Mouse (Mus musculus) liver, embryonic 13.5 days (tissue): Measurements from ENCODE around the gene Fyb2. TPM values are rescaled to one million over a fixed set of nuclear protein-coding genes. Genes with fewer than 3 reads are reported as not detected.

Experiments used
- ATAC-seq: fragments of 200-750 bp; cut with Nextera tagmentation; 2 replicates; pipeline ENCODE4 v1.8.0; 2017; ENCODE audit warnings: low read depth, mild to moderate bottlenecking, moderate number of reproducible peaks, moderate library complexity
- DNase-seq: peaks from one replicate; pipeline ENCODE4 v3.0.0; 2022
- H3K27ac ChIP-seq: fragments of 300-500 bp; sonication (generic); 2 replicates; pipeline ENCODE4 v1.5.1; 2015; ENCODE audit warnings: moderate library complexity, mild to moderate bottlenecking, inconsistent platforms
- H3K27me3 ChIP-seq: fragments of 300-500 bp; sonication (generic); 2 replicates; pipeline ENCODE4 v1.6.1; 2015; ENCODE audit warnings: mild to moderate bottlenecking, inconsistent platforms
- H3K36me3 ChIP-seq: fragments of 300-500 bp; sonication (generic); 2 replicates; pipeline ENCODE4 v1.6.1; 2015; ENCODE audit warnings: mild to moderate bottlenecking, inconsistent platforms
- H3K4me1 ChIP-seq: fragments of 300-500 bp; sonication (generic); replicated peaks from 2 replicates; pipeline ENCODE4 v1.6.1; 2015; ENCODE audit warnings: inconsistent platforms
- H3K4me2 ChIP-seq: fragments of 300-500 bp; sonication (generic); 2 replicates; pipeline ENCODE4 v1.6.1; 2015; ENCODE audit warnings: inconsistent platforms, mild to moderate bottlenecking, moderate library complexity
- H3K4me3 ChIP-seq: fragments of 300-500 bp; sonication (generic); replicated peaks from 2 replicates; pipeline ENCODE4 v1.5.1; 2015; ENCODE audit warnings: mild to moderate bottlenecking, inconsistent platforms
- H3K9ac ChIP-seq: fragments of 300-500 bp; sonication (generic); 2 replicates; pipeline ENCODE4 v1.6.1; 2015; ENCODE audit warnings: mild to moderate bottlenecking, inconsistent platforms
- H3K9me3 ChIP-seq: fragments of 300-500 bp; sonication (generic); replicated peaks from 2 replicates; pipeline ENCODE4 v1.6.1; 2016; ENCODE audit warnings: inconsistent platforms
- WGBS: fragments of 180-500 bp; shearing (Covaris S2); methylation state at CpG from one replicate; pipeline ENCODE4 v1.1.7; 2015; ENCODE audit not compliant: insufficient replicate concordance; 5-methylcytosine and 5-hydroxymethylcytosine counted together
- polyA plus RNA-seq: library from polyadenylated mRNA; unstranded; fragments of >200 nt; fragmentation: Nextera tagmentation; extraction: Ambion mirVana; gene quantifications from 2 replicates; pipeline ENCODE4 v1.2.1, GENCODE M21; 2015

Fyb2 gene
- polyA plus RNA-seq, result 0.07 and 0.08 TPM in 2 replicates

DNA sequence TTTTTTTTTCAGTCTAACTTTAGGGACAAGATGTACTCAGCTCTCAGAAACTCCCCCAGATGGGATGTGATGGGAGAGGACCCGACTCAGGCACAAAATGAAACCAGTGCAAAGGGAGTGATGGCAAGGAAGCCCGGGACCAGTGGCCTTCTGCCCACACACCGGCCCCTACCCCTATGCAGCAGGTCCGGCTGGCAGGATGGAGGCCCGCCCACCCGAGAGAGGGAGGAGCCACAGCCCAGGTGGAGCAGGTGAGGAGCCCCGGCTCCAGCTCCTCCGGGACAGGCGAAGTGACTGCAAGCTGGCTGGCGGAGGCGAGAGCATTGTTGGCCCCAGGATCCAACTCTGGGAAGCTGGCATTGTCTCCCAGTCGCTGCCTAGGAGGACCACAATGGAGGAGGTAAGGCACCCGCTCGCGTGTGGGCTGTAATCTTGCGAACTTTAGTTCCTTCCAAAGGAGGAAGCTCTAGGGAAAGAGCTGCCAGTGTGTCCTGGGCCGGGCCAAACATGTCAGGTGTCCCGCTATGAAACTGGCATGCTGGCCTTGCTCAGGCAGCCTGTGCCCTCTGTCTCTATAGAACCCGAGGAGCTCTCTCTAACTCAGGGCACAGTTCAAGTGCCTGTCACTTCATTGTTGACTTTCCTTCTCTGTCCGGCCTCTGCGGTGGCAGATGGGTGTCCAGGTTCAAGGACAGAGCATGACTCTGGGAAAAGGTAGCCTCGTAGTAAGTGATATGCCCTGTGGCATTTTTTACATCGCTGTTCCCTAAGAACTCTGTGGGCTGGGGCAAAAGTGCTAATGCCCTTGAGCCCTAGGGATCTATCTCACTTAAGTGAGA, at the start of gene Fyb2:
Fyb2 (plus strand) TSS at position 166 of the 839 bp plus-strand sequence.
- ATAC-seq, result no peak; the same call in 1 of the 2 replicates
- DNase-seq, result no peak
- H3K9me3 ChIP-seq, result no peaks in the 10 kb centered on the region
- peak within 1 kb of the TSS; percentile 19 for H3K4me3 ChIP-seq
- 23% methylated on average over 23 of the region's 23 CpGs for WGBS
- no peaks in the 10 kb centered on the region for H3K36me3 ChIP-seq
- no peaks in the 10 kb centered on the region for H3K4me1 ChIP-seq
- H3K27ac ChIP-seq, result no peak within 1 kb of the TSS
- no peak within 1 kb of the TSS for H3K9ac ChIP-seq
- no peaks in the 10 kb centered on the region for H3K27me3 ChIP-seq
- H3K4me2 ChIP-seq, result peak within 1 kb of the TSS; percentile 51

DNA sequence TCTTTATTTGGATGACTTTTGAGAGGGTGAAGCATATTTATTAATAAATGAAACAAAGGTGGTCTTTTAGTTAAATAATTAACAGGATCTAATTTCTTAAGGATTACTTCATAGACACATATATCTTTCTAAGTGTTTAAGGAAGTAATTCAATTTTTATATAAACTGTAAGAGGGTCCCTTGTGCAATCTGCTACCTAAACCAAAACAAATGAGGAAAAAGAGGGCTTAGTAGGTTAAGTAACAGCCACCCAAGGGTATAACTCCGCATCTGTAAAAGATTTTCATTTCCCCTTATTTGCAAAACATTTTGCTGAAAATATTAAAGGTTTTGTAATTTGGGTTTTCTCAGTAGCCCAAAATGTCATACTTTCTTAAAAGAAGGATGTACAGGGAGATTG, 48.9 kb upstream of the Fyb2 start:
- Histone ChIP-seq H3K9me3 (no peaks in the 10 kb centered on the region), H3K27ac (no peak overlapping the region), H3K9ac (no peak overlapping the region), H3K27me3 (no peaks in the 10 kb centered on the region), H3K36me3 (0 out of 2 replicates have a peak, but pooled peaks cover 3% of the 10 kb centered on the region), H3K4me2 (no peak overlapping the region), H3K4me1 (no peaks in the 10 kb centered on the region), H3K4me3 (no peak overlapping the region)
- ATAC-seq, result no peak
- DNase-seq, result no peak
- 68% methylated on average over 1 of the region's 1 CpGs for WGBS

DNA sequence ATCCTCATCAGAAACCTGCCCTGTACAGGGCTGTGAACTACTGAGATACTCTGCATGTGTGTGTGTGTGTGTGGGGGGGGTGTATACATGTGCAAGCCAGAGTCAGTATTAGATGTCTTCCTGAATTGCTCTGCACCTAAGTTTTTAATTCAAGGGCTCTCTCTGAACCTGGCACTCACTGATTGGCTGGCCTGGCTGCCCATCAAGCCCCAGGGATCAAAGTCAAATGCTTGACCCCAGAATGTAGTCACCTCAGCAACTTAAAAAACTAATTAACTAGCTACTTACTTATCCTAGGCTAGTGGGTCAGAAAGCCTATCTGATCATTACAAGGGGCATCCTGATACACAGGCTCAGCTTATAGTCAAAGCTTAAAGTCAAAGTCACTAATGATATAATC, 43.7 kb upstream of the Fyb2 start:
- Histone ChIP-seq H3K9ac (no peak overlapping the region), H3K27ac (no peak overlapping the region), H3K4me2 (no peak overlapping the region), H3K36me3 (no peaks in the 10 kb centered on the region), H3K4me3 (no peak overlapping the region), H3K27me3 (no peaks in the 10 kb centered on the region), H3K4me1 (no peaks in the 10 kb centered on the region), H3K9me3 (no peaks in the 10 kb centered on the region)
- DNase-seq, result no peak
- ATAC-seq, result no peak

DNA sequence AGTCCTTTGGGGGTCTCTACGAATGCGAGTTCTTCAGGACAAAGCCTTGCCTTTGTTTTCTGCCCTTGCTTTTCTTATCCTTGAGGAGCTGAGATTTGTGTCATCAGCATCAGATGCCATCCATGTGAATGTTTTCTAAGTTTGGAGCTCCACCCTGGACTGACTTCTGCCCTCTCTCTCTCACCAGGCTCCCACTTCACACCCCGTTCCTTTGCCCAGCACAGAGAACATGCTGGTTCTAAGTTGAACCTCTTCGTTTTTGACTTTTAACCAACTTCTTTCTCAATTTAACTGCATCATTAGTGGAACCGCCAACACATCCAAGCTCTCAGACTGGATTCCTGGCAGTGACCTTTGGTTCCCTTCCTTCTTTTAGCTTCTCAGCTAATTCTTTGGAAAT, 43.1 kb upstream of the Fyb2 start:
- Histone ChIP-seq H3K36me3 (no peaks in the 10 kb centered on the region), H3K27me3 (no peaks in the 10 kb centered on the region), H3K27ac (no peak overlapping the region), H3K9me3 (no peaks in the 10 kb centered on the region), H3K9ac (no peak overlapping the region), H3K4me2 (no peak overlapping the region), H3K4me3 (no peak overlapping the region), H3K4me1 (no peaks in the 10 kb centered on the region)
- 64% methylated on average over 5 of the region's 5 CpGs for WGBS
- DNase-seq (no peak), ATAC-seq (no peak)

DNA sequence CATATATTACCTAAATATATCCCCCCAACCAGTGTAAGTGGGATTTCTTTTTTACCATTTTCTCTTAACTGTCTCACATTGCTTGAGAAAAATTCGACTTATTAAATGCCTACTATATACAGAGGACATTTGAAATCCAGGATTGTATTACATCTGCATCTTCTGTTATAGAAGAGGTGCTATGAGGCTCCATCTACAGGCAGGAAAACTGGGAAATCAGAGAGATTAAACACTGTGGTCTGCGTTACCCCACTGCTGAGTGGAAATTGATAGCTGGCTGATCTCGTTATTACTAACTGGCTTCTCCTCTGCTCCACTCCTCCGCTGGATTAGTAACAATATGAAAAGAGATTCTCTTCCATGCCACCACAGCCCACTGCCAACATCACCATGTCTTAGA, 37.4 kb upstream of the Fyb2 start:
- H3K4me1 ChIP-seq, result no peaks in the 10 kb centered on the region
- H3K27me3 ChIP-seq, result no peaks in the 10 kb centered on the region
- H3K36me3 ChIP-seq, result no peaks in the 10 kb centered on the region
- no peak for DNase-seq
- H3K4me2 ChIP-seq, result no peak overlapping the region
- H3K27ac ChIP-seq, result no peak overlapping the region
- H3K9ac ChIP-seq, result peak overlapping the region; percentile 17; the same call in 1 of the 2 replicates
- WGBS, result 44% methylated on average over 4 of the region's 4 CpGs
- no peaks in the 10 kb centered on the region for H3K9me3 ChIP-seq
- peak overlapping the region; percentile 44 for H3K4me3 ChIP-seq
- ATAC-seq, result no peak

DNA sequence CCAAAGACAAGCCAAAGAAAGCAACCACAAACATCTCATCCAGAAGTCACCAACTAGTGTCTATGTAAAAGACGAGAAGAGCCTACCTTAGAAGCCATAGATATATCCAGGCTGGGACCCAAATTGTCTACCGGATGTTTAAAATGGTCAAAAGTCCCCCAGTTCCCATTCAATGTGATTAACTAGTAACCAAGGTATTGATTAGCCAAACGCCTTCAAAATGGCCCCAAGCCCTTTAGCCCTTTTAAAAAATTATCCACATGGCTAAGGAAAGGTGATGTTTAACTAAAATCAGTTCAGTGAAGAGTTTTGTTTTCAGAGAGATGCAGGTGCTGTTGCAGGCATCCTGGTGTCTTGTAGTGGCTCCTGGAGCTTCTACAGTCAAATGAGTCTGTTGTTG, 36.9 kb upstream of the Fyb2 start, which contains the start of gene C8a:
C8a (minus strand) TSS at position 76 of the 400 bp plus-strand sequence.
- 36% methylated on average over 3 of the region's 3 CpGs for WGBS
- Histone ChIP-seq H3K4me1 (no peaks in the 10 kb centered on the region), H3K27ac (peak within 1 kb of the TSS; percentile 55; the same call in 1 of the 2 replicates), H3K27me3 (no peaks in the 10 kb centered on the region), H3K9me3 (no peaks in the 10 kb centered on the region), H3K4me3 (peak within 1 kb of the TSS; percentile 44), H3K4me2 (peak within 1 kb of the TSS; percentile 29; the same call in 1 of the 2 replicates), H3K36me3 (no peaks in the 10 kb centered on the region), H3K9ac (peak within 1 kb of the TSS; percentile 17; the same call in 1 of the 2 replicates)
- no peak for DNase-seq
- no peak for ATAC-seq

DNA sequence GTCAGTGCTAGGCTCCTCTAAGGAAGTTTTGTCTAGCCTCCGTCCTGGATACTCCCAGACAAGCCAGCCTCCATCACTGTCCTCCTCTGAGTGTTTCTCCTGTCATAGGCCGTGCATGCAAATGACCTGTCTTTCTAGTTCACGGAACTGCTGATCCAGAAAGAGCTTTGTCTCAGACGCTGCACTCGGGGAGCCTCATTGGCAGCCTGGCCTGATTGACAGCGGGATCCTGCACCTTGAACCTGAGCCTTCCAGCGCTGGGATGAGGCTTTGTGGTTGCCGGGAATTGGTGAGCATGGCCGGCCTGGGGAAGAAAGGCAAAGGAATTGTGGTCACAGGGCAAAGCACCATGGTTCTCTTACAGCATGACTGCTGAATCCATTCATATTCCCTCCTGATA, 25.8 kb upstream of the Fyb2 start:
- WGBS, result 54% methylated on average over 9 of the region's 9 CpGs

DNA sequence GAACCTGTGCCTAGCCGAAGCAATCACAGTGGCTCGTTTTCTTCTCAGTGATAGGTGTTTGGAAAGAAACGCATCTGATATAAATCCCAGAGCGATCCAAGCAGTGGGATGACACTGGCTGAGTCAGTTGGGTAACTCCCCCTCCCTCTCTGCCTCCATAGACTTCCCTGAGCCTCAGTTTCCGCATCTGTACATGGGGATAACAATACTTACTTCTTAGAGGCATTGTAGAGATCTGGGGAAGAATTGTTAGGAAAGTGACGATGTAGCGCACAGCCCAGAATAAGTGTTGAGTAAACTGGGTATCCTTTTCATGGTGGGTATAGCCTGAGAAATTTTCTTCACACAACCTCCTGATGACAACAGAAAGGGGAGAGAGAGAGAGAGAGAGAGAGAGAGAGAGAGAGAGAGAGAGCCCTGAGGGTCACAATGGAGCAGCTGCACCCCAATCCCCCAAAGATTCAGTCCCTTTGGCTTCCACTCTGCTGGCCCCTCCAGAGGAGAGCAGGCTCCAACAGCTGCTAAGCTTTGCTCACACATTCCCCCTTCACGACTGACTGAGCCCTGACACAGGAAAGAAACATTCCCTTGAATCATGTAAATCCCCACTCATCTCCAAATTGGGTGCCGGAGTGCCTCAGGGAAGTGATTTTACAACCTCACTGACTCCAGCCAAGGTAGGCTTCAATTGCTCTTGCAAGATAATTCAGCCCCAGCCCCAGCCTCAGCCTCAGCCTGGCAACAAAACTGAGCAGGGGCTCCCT, 24.6 kb upstream of the Fyb2 start:
- no peak overlapping the region for H3K27ac ChIP-seq
- no peaks in the 10 kb centered on the region for H3K4me1 ChIP-seq
- ATAC-seq (no peak), DNase-seq (no peak)
- H3K4me2 ChIP-seq, result no peak overlapping the region
- H3K4me3 ChIP-seq, result no peak overlapping the region
- no peaks in the 10 kb centered on the region for H3K27me3 ChIP-seq
- 60% methylated on average over 9 of the region's 9 CpGs for WGBS
- no peaks in the 10 kb centered on the region for H3K36me3 ChIP-seq
- no peak overlapping the region for H3K9ac ChIP-seq
- no peaks in the 10 kb centered on the region for H3K9me3 ChIP-seq

More for the DNA sequence above, 25.8 kb upstream of the Fyb2 start:
- Histone ChIP-seq H3K4me1 (no peaks in the 10 kb centered on the region), H3K36me3 (no peaks in the 10 kb centered on the region), H3K4me3 (no peak overlapping the region), H3K4me2 (no peak overlapping the region), H3K9me3 (no peaks in the 10 kb centered on the region), H3K27ac (no peak overlapping the region), H3K9ac (no peak overlapping the region), H3K27me3 (no peaks in the 10 kb centered on the region)
- DNase-seq, result no peak
- ATAC-seq, result no peak

DNA sequence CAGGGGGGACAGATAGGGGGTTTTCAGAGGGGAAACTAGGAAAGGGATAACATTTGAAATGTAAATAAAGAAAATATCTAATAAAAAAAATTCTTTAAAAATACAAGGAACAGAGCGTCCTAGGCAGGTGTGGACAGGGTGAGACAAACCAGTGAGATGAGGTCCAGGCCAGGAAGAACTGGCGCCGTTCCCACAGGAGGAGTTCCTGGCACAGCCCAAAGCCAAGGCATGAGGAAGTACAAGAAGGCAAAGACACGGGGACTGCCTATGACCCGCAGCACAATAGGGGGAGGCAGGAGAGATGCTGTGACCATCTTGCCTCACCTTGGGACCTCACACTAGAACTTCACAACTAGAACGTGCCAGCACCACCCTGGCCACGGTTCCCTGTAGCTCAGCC, 21.5 kb upstream of the Fyb2 start:
- Histone ChIP-seq H3K9ac (no peak overlapping the region), H3K27me3 (no peaks in the 10 kb centered on the region), H3K27ac (no peak overlapping the region), H3K4me3 (no peak overlapping the region), H3K9me3 (no peaks in the 10 kb centered on the region), H3K36me3 (no peaks in the 10 kb centered on the region), H3K4me2 (no peak overlapping the region), H3K4me1 (no peaks in the 10 kb centered on the region)
- WGBS, result 62% methylated on average over 7 of the region's 7 CpGs
- DNase-seq (no peak), ATAC-seq (no peak)

DNA sequence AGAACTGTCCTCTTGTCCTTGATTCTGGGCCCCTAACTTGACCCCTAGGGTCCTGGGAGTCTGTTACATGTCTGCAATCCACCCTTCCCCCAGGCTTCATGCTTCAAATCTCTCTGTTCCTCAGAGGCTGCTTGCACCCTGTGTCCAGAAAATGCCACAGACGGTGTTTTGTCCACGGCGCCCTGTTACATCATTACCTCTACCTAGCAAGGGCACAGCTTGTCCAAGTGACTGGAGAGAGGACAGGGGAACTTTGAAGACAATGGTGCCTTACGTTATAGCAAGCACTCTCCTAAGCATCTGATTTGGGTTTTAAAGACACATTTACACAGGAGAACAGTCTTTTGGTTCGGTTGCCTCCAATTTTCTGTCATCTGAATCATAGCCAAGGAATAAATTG, 19.7 kb upstream of the Fyb2 start:
- 67% methylated on average over 5 of the region's 5 CpGs for WGBS
- Histone ChIP-seq H3K27me3 (no peaks in the 10 kb centered on the region), H3K4me1 (no peaks in the 10 kb centered on the region), H3K36me3 (no peaks in the 10 kb centered on the region), H3K27ac (no peak overlapping the region), H3K9ac (no peak overlapping the region), H3K9me3 (no peaks in the 10 kb centered on the region), H3K4me2 (no peak overlapping the region), H3K4me3 (no peak overlapping the region)
- ATAC-seq, result no peak
- no peak for DNase-seq

DNA sequence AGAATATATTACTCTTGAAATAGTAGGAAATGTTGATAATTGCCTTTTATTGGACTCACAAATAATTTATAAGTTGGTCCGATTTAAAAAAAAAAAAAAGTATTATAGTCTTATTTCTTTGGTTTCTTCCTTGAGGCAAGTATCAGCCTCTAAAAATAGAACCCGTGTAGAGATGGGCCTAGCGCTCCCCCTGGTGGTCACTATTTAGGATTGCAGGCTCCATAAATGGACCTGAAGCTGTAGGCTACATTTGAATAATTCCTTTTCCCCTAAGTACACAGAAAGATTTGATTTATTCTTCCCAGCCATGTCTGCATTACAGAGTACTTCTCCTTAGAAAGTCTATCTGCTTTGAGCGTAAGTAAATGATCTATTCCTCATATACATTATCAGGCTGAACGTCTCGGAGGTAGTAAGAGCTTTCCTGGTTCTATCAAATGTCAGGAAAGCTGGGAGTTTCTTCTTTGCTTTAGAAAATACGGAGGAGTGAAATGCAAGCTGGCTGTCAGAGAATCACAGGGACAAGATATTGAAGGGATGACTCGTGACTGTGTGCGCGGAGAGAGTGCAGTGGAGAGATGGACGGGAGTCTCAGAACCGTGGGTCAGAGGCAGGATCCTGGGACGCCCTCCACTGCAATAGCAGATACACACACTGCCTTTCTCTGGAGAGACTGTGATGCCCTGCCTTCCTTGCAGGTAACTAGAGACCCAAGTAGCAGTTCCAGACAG, 19.1 kb upstream of the Fyb2 start:
- no peaks in the 10 kb centered on the region for H3K9me3 ChIP-seq
- no peaks in the 10 kb centered on the region for H3K4me1 ChIP-seq
- DNase-seq (no peak), ATAC-seq (no peak)
- H3K4me2 ChIP-seq, result no peak overlapping the region
- H3K27me3 ChIP-seq, result no peaks in the 10 kb centered on the region
- WGBS, result 48% methylated on average over 13 of the region's 13 CpGs
- no peak overlapping the region for H3K27ac ChIP-seq
- H3K9ac ChIP-seq, result no peak overlapping the region
- no peaks in the 10 kb centered on the region for H3K36me3 ChIP-seq
- no peak overlapping the region for H3K4me3 ChIP-seq
